19 mouse cellular contexts compared by ENCODE assay signal in the genomic region with DNA sequence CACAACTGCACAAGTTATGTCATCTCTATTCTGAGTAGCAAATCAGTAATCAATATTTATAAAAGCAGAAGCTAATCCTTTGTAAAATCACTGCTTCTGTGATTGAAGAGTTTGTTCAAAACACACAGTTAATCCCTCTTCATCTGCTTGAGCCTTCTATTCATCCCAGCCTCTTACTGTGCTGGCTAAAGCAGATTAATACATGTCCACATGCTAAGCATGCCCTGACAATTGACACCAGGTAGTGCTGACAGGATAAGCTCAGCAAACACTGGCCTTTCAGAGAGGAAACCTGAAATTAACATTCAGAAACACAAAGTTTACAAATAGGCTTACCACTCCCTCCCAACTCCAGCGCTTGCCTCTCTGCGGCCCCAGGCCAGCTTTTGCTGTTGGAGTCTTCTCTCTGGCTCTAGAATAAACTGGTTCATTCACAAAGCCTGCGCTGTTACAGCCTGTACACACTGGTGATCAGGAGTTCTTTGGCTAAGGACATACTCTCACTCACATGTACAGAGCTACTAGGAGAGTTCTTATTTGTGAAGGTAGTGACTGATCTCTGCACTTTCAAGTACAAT.
DNase-seq lines count a peak whose midpoint lies in the region; ATAC-seq lines count a peak whose summit lies in the region.
"Had no signal": no experiment of that assay in that cellular context is flagged by ENCODE, and none has a peak within 500 bp of the region (broad histone marks: within the 10 kb centered on the region; RNA-seq: fewer than 3 reads in every experiment).

No protein-coding gene starts in this region.

- H3K27me3 ChIP-seq in forebrain, embryonic 10.5 days (ENCODE audit: poor library complexity, severe bottlenecking), result peaks cover 99% of the 10 kb centered on the region
- H3K27me3 ChIP-seq in forebrain, embryonic 13.5 days, result peaks cover 62% of the 10 kb centered on the region
- peaks cover 53% of the 10 kb centered on the region for H3K27me3 ChIP-seq in midbrain, embryonic 14.5 days (ENCODE audit: control insufficient read depth, insufficient read depth, low read length)
- H3K27me3 ChIP-seq in midbrain, embryonic 15.5 days (replicated peaks), result peaks cover 60% of the 10 kb centered on the region
- H3K27me3 ChIP-seq in heart, embryonic 11.5 days (ENCODE audit: control insufficient read depth, insufficient read depth, low read length), result no peaks in the 10 kb centered on the region
- H3K27me3 ChIP-seq: hindbrain, embryonic 15.5 days; liver, embryonic 13.5 days; Patski had no signal

- no peak overlapping the region for H3K27ac ChIP-seq in forebrain, embryonic 10.5 days
- H3K27ac ChIP-seq in forebrain, embryonic 13.5 days, result no peak overlapping the region
- no peak overlapping the region for H3K27ac ChIP-seq in midbrain, embryonic 14.5 days (replicated peaks; ENCODE audit: low read depth, low read length)
- no peak overlapping the region for H3K27ac ChIP-seq in midbrain, embryonic 15.5 days
- no peak overlapping the region for H3K27ac ChIP-seq in heart, embryonic 11.5 days (ENCODE audit: low read depth, low read length)
- H3K27ac ChIP-seq: embryonic facial prominence, embryonic 13.5 days; forebrain, embryonic 12.5 days; heart, adult 2 months; hindbrain, embryonic 15.5 days; liver, embryonic 13.5 days; midbrain, embryonic 12.5 days had no signal

- no peak overlapping the region for H3K9ac ChIP-seq in forebrain, embryonic 13.5 days
- no peak overlapping the region for H3K9ac ChIP-seq in midbrain, embryonic 14.5 days (replicated peaks; ENCODE audit: low read length)
- no peak overlapping the region for H3K9ac ChIP-seq in midbrain, embryonic 15.5 days
- no peak overlapping the region for H3K9ac ChIP-seq in heart, embryonic 11.5 days (ENCODE audit: low read depth, low read length)
- H3K9ac ChIP-seq: embryonic facial prominence, embryonic 13.5 days; forebrain, embryonic 12.5 days; hindbrain, embryonic 15.5 days; liver, embryonic 13.5 days; midbrain, embryonic 12.5 days had no signal

- H3K4me2 ChIP-seq in forebrain, embryonic 13.5 days, result no peak overlapping the region
- no peak overlapping the region for H3K4me2 ChIP-seq in midbrain, embryonic 14.5 days (ENCODE audit: low read length)
- H3K4me2 ChIP-seq in midbrain, embryonic 15.5 days, result no peak overlapping the region
- H3K4me2 ChIP-seq in heart, embryonic 11.5 days, result no peak overlapping the region
- H3K4me2 ChIP-seq: embryonic facial prominence, embryonic 13.5 days; forebrain, embryonic 12.5 days; hindbrain, embryonic 15.5 days; liver, embryonic 13.5 days; midbrain, embryonic 12.5 days had no signal

- WGBS in forebrain, embryonic 10.5 days, result 26% methylated on average over 3 of the region's 3 CpGs
- 13% methylated on average over 3 of the region's 3 CpGs for WGBS in forebrain, embryonic 13.5 days
- 17% methylated on average over 3 of the region's 3 CpGs for WGBS in midbrain, embryonic 14.5 days
- 12% methylated on average over 3 of the region's 3 CpGs for WGBS in midbrain, embryonic 15.5 days
- WGBS in heart, embryonic 11.5 days (ENCODE audit: insufficient replicate concordance), result 65% methylated on average over 3 of the region's 3 CpGs

- H3K4me1 ChIP-seq in forebrain, embryonic 10.5 days, result 0 out of 2 replicates have a peak, but pooled peaks cover 3% of the 10 kb centered on the region
- no peaks in the 10 kb centered on the region for H3K4me1 ChIP-seq in forebrain, embryonic 13.5 days
- H3K4me1 ChIP-seq in midbrain, embryonic 14.5 days (ENCODE audit: control insufficient read depth, insufficient read depth, low read length), result no peaks in the 10 kb centered on the region
- no peaks in the 10 kb centered on the region for H3K4me1 ChIP-seq in midbrain, embryonic 15.5 days
- no peaks in the 10 kb centered on the region for H3K4me1 ChIP-seq in heart, embryonic 11.5 days (ENCODE audit: control insufficient read depth, insufficient read depth, low read length)
- H3K4me1 ChIP-seq: embryonic facial prominence, embryonic 13.5 days; forebrain, embryonic 12.5 days; hindbrain, embryonic 15.5 days; liver, embryonic 13.5 days had no signal

- H3K4me3 ChIP-seq in forebrain, embryonic 10.5 days, result no peak overlapping the region
- no peak overlapping the region for H3K4me3 ChIP-seq in forebrain, embryonic 13.5 days
- H3K4me3 ChIP-seq in midbrain, embryonic 14.5 days (replicated peaks; ENCODE audit: low read depth, low read length), result no peak overlapping the region
- no peak overlapping the region for H3K4me3 ChIP-seq in midbrain, embryonic 15.5 days
- no peak overlapping the region for H3K4me3 ChIP-seq in heart, embryonic 11.5 days (ENCODE audit: low read depth, low read length)
- H3K4me3 ChIP-seq: embryonic facial prominence, embryonic 13.5 days; forebrain, embryonic 12.5 days; heart, adult 2 months; hindbrain, embryonic 15.5 days; liver, embryonic 13.5 days; midbrain, embryonic 12.5 days had no signal

- no peak for ATAC-seq in forebrain, embryonic 13.5 days
- no peak for ATAC-seq in midbrain, embryonic 14.5 days (ENCODE audit: low FRiP score, low TSS enrichment)
- no peak for ATAC-seq in midbrain, embryonic 15.5 days (replicated peaks)
- no peak for ATAC-seq in heart, embryonic 11.5 days (replicated peaks; ENCODE audit: insufficient number of reproducible peaks, low FRiP score, low TSS enrichment)
- ATAC-seq: Patski had no signal

- H3K9me3 ChIP-seq in forebrain, embryonic 10.5 days, result no peaks in the 10 kb centered on the region
- no peaks in the 10 kb centered on the region for H3K9me3 ChIP-seq in forebrain, embryonic 13.5 days (replicated peaks)
- H3K9me3 ChIP-seq in midbrain, embryonic 14.5 days (ENCODE audit: control insufficient read depth, low read length), result no peaks in the 10 kb centered on the region
- H3K9me3 ChIP-seq in midbrain, embryonic 15.5 days, result no peaks in the 10 kb centered on the region
- H3K9me3 ChIP-seq in heart, embryonic 11.5 days (replicated peaks; ENCODE audit: control insufficient read depth, low read length), result no peaks in the 10 kb centered on the region
- H3K9me3 ChIP-seq: embryonic facial prominence, embryonic 13.5 days; forebrain, embryonic 12.5 days; hindbrain, embryonic 15.5 days; liver, embryonic 13.5 days; midbrain, embryonic 12.5 days had no signal

- DNase-seq in forebrain, embryonic 10.5 days (ENCODE audit: extremely low spot score, low spot score), result peak; percentile 25
- peak; percentile 49 for DNase-seq in midbrain, embryonic 14.5 days
- peak; percentile 11 for DNase-seq in embryo, embryonic 9.5 days (ENCODE audit: extremely low spot score)
- peak; percentile 37 for DNase-seq in retina, postnatal 7 days (ENCODE audit: low read depth, low spot score)
- no peak for DNase-seq in gastrocnemius, adult 18-20 months (ENCODE audit: low spot score)
- DNase-seq: cerebellum, adult 11-12 months; gastrocnemius, postnatal 10 days; heart, adult 2 months; kidney, adult 18-20 months; liver, embryonic 13.5 days; thymus, postnatal 4 days had no signal

- H3K36me3 ChIP-seq in forebrain, embryonic 10.5 days (replicated peaks), result no peaks in the 10 kb centered on the region
- H3K36me3 ChIP-seq in forebrain, embryonic 13.5 days (ENCODE audit: poor library complexity, severe bottlenecking), result no peaks in the 10 kb centered on the region
- H3K36me3 ChIP-seq in midbrain, embryonic 14.5 days (ENCODE audit: control insufficient read depth, insufficient read depth, low read length), result no peaks in the 10 kb centered on the region
- H3K36me3 ChIP-seq in midbrain, embryonic 15.5 days (replicated peaks), result no peaks in the 10 kb centered on the region
- no peaks in the 10 kb centered on the region for H3K36me3 ChIP-seq in heart, embryonic 11.5 days (ENCODE audit: control insufficient read depth, insufficient read depth, low read length)
- H3K36me3 ChIP-seq: embryonic facial prominence, embryonic 13.5 days; forebrain, embryonic 12.5 days; hindbrain, embryonic 15.5 days; liver, embryonic 13.5 days; midbrain, embryonic 12.5 days had no signal
